ENCODE assay signal across 8 mouse cellular contexts in genomic region chrX:101299473-101300426, GRCm38 (mm10). TPM values are rescaled to one million over a fixed set of nuclear protein-coding genes. Genes with fewer than 3 reads are reported as not detected.
DNase-seq lines count a peak whose midpoint lies in the region; ATAC-seq and TF ChIP-seq lines count a peak whose summit lies in the region.
"Had no signal": no experiment of that assay in that cellular context is flagged by ENCODE, and none has a peak within 500 bp of the region (broad histone marks: within the 10 kb centered on the region; RNA-seq: fewer than 3 reads in every experiment).

No protein-coding gene starts in this region.

- 13% methylated on average over 13 of the region's 13 CpGs for WGBS in lung, embryonic 14.5 days
- WGBS in forebrain, embryonic 10.5 days = 19% methylated on average over 11 of the region's 13 CpGs
- 29% methylated on average over 10 of the region's 13 CpGs for WGBS in limb, embryonic 11.5 days
- 44% methylated on average over 13 of the region's 13 CpGs for WGBS in small intestine, adult 2 months

- peaks cover 20% of the 10 kb centered on the region; the same call in 1 of the 2 replicates for H3K36me3 ChIP-seq in lung, embryonic 14.5 days (ENCODE audit: insufficient read depth)
- peaks cover 32% of the 10 kb centered on the region for H3K36me3 ChIP-seq in forebrain, embryonic 10.5 days (replicated peaks)
- H3K36me3 ChIP-seq in limb, embryonic 11.5 days (ENCODE audit: control insufficient read depth, insufficient read depth, low read length) = peaks cover 8% of the 10 kb centered on the region; the same call in 1 of the 2 replicates
- H3K36me3 ChIP-seq in small intestine, adult 2 months (ENCODE audit: control insufficient read depth, insufficient read depth, low read length) = peaks cover 10% of the 10 kb centered on the region; the same call in 1 of the 2 replicates

- H3K27ac ChIP-seq in lung, embryonic 14.5 days (ENCODE audit: low read depth) = no peak overlapping the region
- H3K27ac ChIP-seq in forebrain, embryonic 10.5 days = peak overlapping the region; percentile 85
- 0 out of 2 replicates have a peak overlapping the region, but pooled peaks have one; percentile 36 for H3K27ac ChIP-seq in limb, embryonic 11.5 days (replicated peaks; ENCODE audit: low read depth, low read length)
- no peak overlapping the region for H3K27ac ChIP-seq in small intestine, adult 2 months (ENCODE audit: insufficient read depth, low read depth, low read length)

- H3K27me3 ChIP-seq in lung, embryonic 14.5 days (ENCODE audit: insufficient read depth, low read length) = no peaks in the 10 kb centered on the region
- H3K27me3 ChIP-seq in forebrain, embryonic 10.5 days (ENCODE audit: poor library complexity, severe bottlenecking) = peaks cover 99% of the 10 kb centered on the region
- H3K27me3 ChIP-seq in limb, embryonic 11.5 days (ENCODE audit: control insufficient read depth, insufficient read depth, low read length) = peaks cover 5% of the 10 kb centered on the region; the same call in 1 of the 2 replicates
- H3K27me3 ChIP-seq in small intestine, adult 2 months (ENCODE audit: control insufficient read depth, insufficient read depth, low read length) = no peaks in the 10 kb centered on the region

- no peaks in the 10 kb centered on the region for H3K4me1 ChIP-seq in lung, embryonic 14.5 days (ENCODE audit: insufficient read depth)
- peaks cover 63% of the 10 kb centered on the region for H3K4me1 ChIP-seq in forebrain, embryonic 10.5 days
- H3K4me1 ChIP-seq in limb, embryonic 11.5 days (ENCODE audit: control insufficient read depth, insufficient read depth, low read length) = no peaks in the 10 kb centered on the region
- H3K4me1 ChIP-seq in small intestine, adult 2 months (ENCODE audit: control insufficient read depth, insufficient read depth, insufficient read length, low read length) = 0 out of 2 replicates have a peak, but pooled peaks cover 2% of the 10 kb centered on the region

- peak overlapping the region; percentile 33 for H3K9ac ChIP-seq in lung, embryonic 14.5 days
- H3K9ac ChIP-seq in limb, embryonic 11.5 days (ENCODE audit: low read length) = peak overlapping the region; percentile 41

- TF ChIP-seq POLR2A in small intestine, adult 2 months (IDR thresholded peaks at IDR 0.05; ENCODE audit: low read depth, low read length) = no peak

- no peaks in the 10 kb centered on the region for H3K9me3 ChIP-seq in lung, embryonic 14.5 days (ENCODE audit: low read depth, low read length)
- no peaks in the 10 kb centered on the region for H3K9me3 ChIP-seq in forebrain, embryonic 10.5 days
- no peaks in the 10 kb centered on the region for H3K9me3 ChIP-seq in limb, embryonic 11.5 days (ENCODE audit: control insufficient read depth, low read length)

- peak; percentile 38 for DNase-seq in lung, embryonic 14.5 days
- DNase-seq in lung, postnatal 25 days (ENCODE audit: low spot score) = no peak
- peak; percentile 67 for DNase-seq in forebrain, embryonic 10.5 days (ENCODE audit: extremely low spot score, low spot score)
- peak; percentile 38 for DNase-seq in limb, embryonic 11.5 days (ENCODE audit: low spot score)
- no peak for DNase-seq in layer of hippocampus, postnatal 36 days
- DNase-seq in layer of hippocampus, adult 11-12 months (ENCODE audit: low spot score) = no peak

- peak overlapping the region; percentile 34 for H3K4me3 ChIP-seq in lung, embryonic 14.5 days (ENCODE audit: low read depth, low read length)
- peak overlapping the region; percentile 52 for H3K4me3 ChIP-seq in forebrain, embryonic 10.5 days
- peak overlapping the region; percentile 37 for H3K4me3 ChIP-seq in limb, embryonic 11.5 days (ENCODE audit: low read depth, low read length)
- peak overlapping the region; percentile 38; the same call in 1 of the 2 replicates for H3K4me3 ChIP-seq in small intestine, adult 2 months (ENCODE audit: low read depth, low read length)

- no peak for TF ChIP-seq CTCF in lung, embryonic 14.5 days (IDR thresholded peaks at IDR 0.05; ENCODE audit: low read depth)
- TF ChIP-seq CTCF in small intestine, adult 2 months (IDR thresholded peaks at IDR 0.05; ENCODE audit: extremely low read depth, insufficient read length, insufficient replicate concordance, low read depth, low read length) = no peak

- ATAC-seq in lung, embryonic 14.5 days (ENCODE audit: insufficient read depth) = peak; percentile 71
- ATAC-seq in limb, embryonic 11.5 days (ENCODE audit: insufficient number of reproducible peaks, low FRiP score, low TSS enrichment, low read depth) = peak; percentile 77

- peak overlapping the region; percentile 62 for H3K4me2 ChIP-seq in lung, embryonic 14.5 days
- H3K4me2 ChIP-seq in limb, embryonic 11.5 days (ENCODE audit: low read depth, severe bottlenecking) = peak overlapping the region; percentile 49

RNA-seq across cellular contexts. Expression of gene Nlgn3, which starts 0.8 kb away (rescaled TPM):
- 9.6 and 10.6 TPM in 2 replicates for polyA plus RNA-seq in lung, embryonic 14.5 days (2014; fragmentation: Nextera tagmentation; extraction: Ambion mirVana)
- polyA plus RNA-seq in forebrain, embryonic 10.5 days (2016; fragmentation: Nextera tagmentation; extraction: Ambion mirVana) = 9.6 and 11.1 TPM in 2 replicates
- polyA plus RNA-seq in limb, embryonic 11.5 days (2014; fragmentation: Nextera tagmentation; extraction: Ambion mirVana) = 11.3 and 12.3 TPM in 2 replicates
- 0.04 and 0.06 TPM in 2 replicates for polyA plus RNA-seq in small intestine, adult 2 months (2012; rRNA removed)
- total RNA-seq in layer of hippocampus, postnatal 36 days (2021) = 100 to 1,000 TPM; 186 to 189 TPM

RNA-seq across cellular contexts. Expression of gene Med12, which starts 25.9 kb away (rescaled TPM):
- 44.2 and 50.6 TPM in 2 replicates for polyA plus RNA-seq in lung, embryonic 14.5 days (2014; fragmentation: Nextera tagmentation; extraction: Ambion mirVana)
- polyA plus RNA-seq in forebrain, embryonic 10.5 days (2016; fragmentation: Nextera tagmentation; extraction: Ambion mirVana) = 33.8 and 38.6 TPM in 2 replicates
- 57.6 and 58.2 TPM in 2 replicates for polyA plus RNA-seq in limb, embryonic 11.5 days (2014; fragmentation: Nextera tagmentation; extraction: Ambion mirVana)
- polyA plus RNA-seq in small intestine, adult 2 months (2012; rRNA removed) = 77.9 and 155 TPM in 2 replicates
- total RNA-seq in layer of hippocampus, postnatal 36 days (2021) = 10 to 100 TPM; 23.1 to 26.5 TPM

RNA-seq across cellular contexts. Expression of gene Gm20489, which starts 30.9 kb away (rescaled TPM):
- polyA plus RNA-seq in lung, embryonic 14.5 days (2014; fragmentation: Nextera tagmentation; extraction: Ambion mirVana) = not detected in 2 replicates
- not detected in 2 replicates for polyA plus RNA-seq in forebrain, embryonic 10.5 days (2016; fragmentation: Nextera tagmentation; extraction: Ambion mirVana)
- polyA plus RNA-seq in limb, embryonic 11.5 days (2014; fragmentation: Nextera tagmentation; extraction: Ambion mirVana) = not detected in 2 replicates
- not detected in 2 replicates for polyA plus RNA-seq in small intestine, adult 2 months (2012; rRNA removed)
- total RNA-seq in layer of hippocampus, postnatal 36 days (2021) = not detected
- total RNA-seq: liver, adult 2 months had no signal
- polyA plus RNA-seq: liver, adult 2 months had no signal

RNA-seq across cellular contexts. Expression of gene Il2rg, which starts 31.7 kb away (rescaled TPM):
- polyA plus RNA-seq in lung, embryonic 14.5 days (2014; fragmentation: Nextera tagmentation; extraction: Ambion mirVana) = 17.1 and 17.9 TPM in 2 replicates
- polyA plus RNA-seq in forebrain, embryonic 10.5 days (2016; fragmentation: Nextera tagmentation; extraction: Ambion mirVana) = 2.0 and 2.7 TPM in 2 replicates
- polyA plus RNA-seq in limb, embryonic 11.5 days (2014; fragmentation: Nextera tagmentation; extraction: Ambion mirVana) = 4.4 and 4.6 TPM in 2 replicates
- 7.1 and 14.1 TPM in 2 replicates for polyA plus RNA-seq in small intestine, adult 2 months (2012; rRNA removed)
- 1 to 10 TPM in 1 of 2 experiments, under 1 TPM in 1; 0.90 to 1.6 TPM for total RNA-seq in layer of hippocampus, postnatal 36 days (2021)

RNA-seq across cellular contexts. Expression of gene Gm614, which starts 36.0 kb away (rescaled TPM):
- polyA plus RNA-seq in lung, embryonic 14.5 days (2014; fragmentation: Nextera tagmentation; extraction: Ambion mirVana) = not detected in 2 replicates
- polyA plus RNA-seq in forebrain, embryonic 10.5 days (2016; fragmentation: Nextera tagmentation; extraction: Ambion mirVana) = not detected in 2 replicates
- not detected in 2 replicates for polyA plus RNA-seq in limb, embryonic 11.5 days (2014; fragmentation: Nextera tagmentation; extraction: Ambion mirVana)
- polyA plus RNA-seq in small intestine, adult 2 months (2012; rRNA removed) = 0.23 TPM in 1 of 2 replicates, not detected in the other
- not detected for total RNA-seq in layer of hippocampus, postnatal 36 days (2021)
- total RNA-seq: liver, adult 2 months had no signal
- polyA plus RNA-seq: liver, adult 2 months had no signal

Comparison
In these comparisons a context has a peak if more than half of its experiments do, and no peak if none do; other contexts are left out.
1. DNase-seq: peak in lung, embryonic 14.5 days (single experiment), forebrain, embryonic 10.5 days (single experiment) and limb, embryonic 11.5 days (single experiment); none in lung, postnatal 25 days (single experiment), layer of hippocampus, postnatal 36 days (0 of 2) and layer of hippocampus, adult 11-12 months (single experiment).
2. H3K27ac ChIP-seq: peak in forebrain, embryonic 10.5 days (single experiment) and limb, embryonic 11.5 days (single experiment); none in lung, embryonic 14.5 days (single experiment) and small intestine, adult 2 months (single experiment).
3. Peak in every context shown above with its lines, with median percentiles within 50 percentile points of each other: H3K4me3 ChIP-seq.